Mouse (Mus musculus): ENCODE results near the gene Asrgl1.

DNA sequence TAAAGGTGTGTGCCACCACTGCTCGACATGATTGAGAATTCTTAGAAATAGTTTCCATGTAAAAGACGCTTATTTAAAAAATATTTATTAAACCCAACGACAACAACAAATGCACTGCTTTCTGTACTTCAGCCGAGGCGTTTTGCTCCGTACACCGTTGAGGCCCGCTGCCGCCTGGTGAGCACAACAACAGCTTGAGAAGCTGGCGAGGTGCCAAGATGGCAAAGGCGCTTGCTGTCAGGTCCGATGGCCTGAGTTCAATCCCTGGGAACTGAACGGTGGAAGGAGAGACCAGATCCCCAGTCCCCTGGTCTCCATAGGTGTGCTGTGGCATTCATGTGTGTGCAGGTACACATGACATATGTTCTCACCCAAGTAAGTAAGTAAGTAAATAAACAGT lies 38.0 kb downstream of the Asrgl1 start:
- TF ChIP-seq GATA1 (IDR thresholded peaks at IDR 0.05; ENCODE audit: borderline replicate concordance, low read length), result no peak
- no peak for TF ChIP-seq CTCF (IDR thresholded peaks at IDR 0.05; ENCODE audit: low read depth, low read length)
- no peak for TF ChIP-seq POLR2AphosphoS5 (IDR thresholded peaks at IDR 0.05; ENCODE audit: insufficient replicate concordance, low read depth, low read length)
